8 mouse cellular contexts compared by ENCODE assay signal in genomic region chr1:166379630-166380231, GRCm38 (mm10). TPM values are rescaled to one million over a fixed set of nuclear protein-coding genes. Genes with fewer than 3 reads are reported as not detected.
DNase-seq lines count a peak whose midpoint lies in the region; ATAC-seq and TF ChIP-seq lines count a peak whose summit lies in the region.

No protein-coding gene starts in this region.

- no peaks in the 10 kb centered on the region for H3K9me3 ChIP-seq in embryonic facial prominence, embryonic 14.5 days (ENCODE audit: control insufficient read depth, low read length)
- no peaks in the 10 kb centered on the region for H3K9me3 ChIP-seq in heart, embryonic 11.5 days (replicated peaks; ENCODE audit: control insufficient read depth, low read length)
- no peaks in the 10 kb centered on the region for H3K9me3 ChIP-seq in kidney, embryonic 15.5 days (replicated peaks)
- no peaks in the 10 kb centered on the region for H3K9me3 ChIP-seq in liver, embryonic 12.5 days (replicated peaks)

- peak; percentile 36; the same call in 1 of the 2 replicates for TF ChIP-seq POLR2A in bone marrow, adult 2 months (IDR thresholded peaks at IDR 0.05; ENCODE audit: borderline replicate concordance, control insufficient read depth, low read depth, low read length)
- TF ChIP-seq POLR2A in myocyte (IDR thresholded peaks at IDR 0.05; ENCODE audit: insufficient read length, low read depth), result no peak

- TF ChIP-seq CTCF in bone marrow, adult 2 months (IDR thresholded peaks at IDR 0.05; ENCODE audit: control insufficient read depth, insufficient read depth, low read length), result no peak

- H3K36me3 ChIP-seq in embryonic facial prominence, embryonic 14.5 days (ENCODE audit: control insufficient read depth, insufficient read depth, low read length), result peaks cover 28% of the 10 kb centered on the region
- H3K36me3 ChIP-seq in heart, embryonic 11.5 days (ENCODE audit: control insufficient read depth, insufficient read depth, low read length), result peaks cover 4% of the 10 kb centered on the region; the same call in 1 of the 2 replicates
- H3K36me3 ChIP-seq in kidney, embryonic 15.5 days, result peaks cover 23% of the 10 kb centered on the region
- H3K36me3 ChIP-seq in liver, embryonic 12.5 days, result peaks cover 27% of the 10 kb centered on the region
- no peaks in the 10 kb centered on the region for H3K36me3 ChIP-seq in myocyte (ENCODE audit: control insufficient read depth, insufficient read depth)
- peaks cover 2% of the 10 kb centered on the region for H3K36me3 ChIP-seq in splenic B cell, adult 2 months (ENCODE audit: control insufficient read depth, insufficient read depth, low read length, poor library complexity, severe bottlenecking)

- peak overlapping the region; percentile 95 for H3K9ac ChIP-seq in embryonic facial prominence, embryonic 14.5 days (ENCODE audit: low read depth, low read length)
- H3K9ac ChIP-seq in heart, embryonic 11.5 days (ENCODE audit: low read depth, low read length), result peak overlapping the region; percentile 96
- peak overlapping the region; percentile 99 for H3K9ac ChIP-seq in kidney, embryonic 15.5 days
- H3K9ac ChIP-seq in liver, embryonic 12.5 days, result peak overlapping the region; percentile 97

- peaks cover 28% of the 10 kb centered on the region for H3K79me2 ChIP-seq in myocyte (ENCODE audit: control insufficient read depth, insufficient read depth)

- peak; percentile 88 for DNase-seq in A20 (ENCODE audit: low read depth, low spot score)
- DNase-seq in embryonic facial prominence, embryonic 14.5 days (ENCODE audit: low spot score), result peak; percentile 88
- DNase-seq in splenic B cell, adult 2 months (ENCODE audit: low read depth, low spot score), result peak; percentile 73

- H3K27ac ChIP-seq in bone marrow, adult 2 months (ENCODE audit: control insufficient read depth, insufficient read depth, low read depth, low read length, poor library complexity), result peak overlapping the region; percentile 90
- H3K27ac ChIP-seq in embryonic facial prominence, embryonic 14.5 days (replicated peaks; ENCODE audit: low read depth, low read length), result peak overlapping the region; percentile 88
- H3K27ac ChIP-seq in heart, embryonic 11.5 days (ENCODE audit: low read depth, low read length), result peak overlapping the region; percentile 91
- H3K27ac ChIP-seq in kidney, embryonic 15.5 days, result peak overlapping the region; percentile 93
- H3K27ac ChIP-seq in liver, embryonic 12.5 days, result peak overlapping the region; percentile 86

- peaks cover 2% of the 10 kb centered on the region for H3K4me1 ChIP-seq in bone marrow, adult 2 months (ENCODE audit: control insufficient read depth, insufficient read depth, low read length)
- H3K4me1 ChIP-seq in embryonic facial prominence, embryonic 14.5 days (ENCODE audit: control insufficient read depth, insufficient read depth, low read length), result peaks cover 15% of the 10 kb centered on the region
- peaks cover 9% of the 10 kb centered on the region for H3K4me1 ChIP-seq in heart, embryonic 11.5 days (ENCODE audit: control insufficient read depth, insufficient read depth, low read length)
- peaks cover 25% of the 10 kb centered on the region for H3K4me1 ChIP-seq in kidney, embryonic 15.5 days
- peaks cover 35% of the 10 kb centered on the region for H3K4me1 ChIP-seq in liver, embryonic 12.5 days

- H3K4me3 ChIP-seq in bone marrow, adult 2 months (replicated peaks; ENCODE audit: control insufficient read depth, low read depth, low read length), result peak overlapping the region; percentile 70
- H3K4me3 ChIP-seq in embryonic facial prominence, embryonic 14.5 days (ENCODE audit: low read depth, low read length), result peak overlapping the region; percentile 74
- H3K4me3 ChIP-seq in heart, embryonic 11.5 days (ENCODE audit: low read depth, low read length), result peak overlapping the region; percentile 99
- H3K4me3 ChIP-seq in kidney, embryonic 15.5 days (replicated peaks), result peak overlapping the region; percentile 94
- H3K4me3 ChIP-seq in liver, embryonic 12.5 days, result peak overlapping the region; percentile 92
- H3K4me3 ChIP-seq in myocyte, result peak overlapping the region; percentile 90

- WGBS in bone marrow, adult 2 months, result 2% methylated on average over 41 of the region's 41 CpGs
- under 1% methylated on average over 23 of the region's 41 CpGs for WGBS in embryonic facial prominence, embryonic 14.5 days
- WGBS in heart, embryonic 11.5 days (ENCODE audit: insufficient replicate concordance), result under 1% methylated on average over 35 of the region's 41 CpGs
- under 1% methylated on average over 39 of the region's 41 CpGs for WGBS in kidney, embryonic 15.5 days
- WGBS in liver, embryonic 12.5 days (ENCODE audit: insufficient replicate concordance), result under 1% methylated on average over 41 of the region's 41 CpGs

- H3K4me2 ChIP-seq in embryonic facial prominence, embryonic 14.5 days (ENCODE audit: low read depth, low read length), result peak overlapping the region; percentile 56
- H3K4me2 ChIP-seq in heart, embryonic 11.5 days, result peak overlapping the region; percentile 78
- peak overlapping the region; percentile 76 for H3K4me2 ChIP-seq in kidney, embryonic 15.5 days
- H3K4me2 ChIP-seq in liver, embryonic 12.5 days, result peak overlapping the region; percentile 97
- H3K4me2 ChIP-seq in myocyte (ENCODE audit: low read depth), result peak overlapping the region; percentile 94

- H3K27me3 ChIP-seq in embryonic facial prominence, embryonic 14.5 days (replicated peaks; ENCODE audit: control insufficient read depth, insufficient read depth, low read length), result no peaks in the 10 kb centered on the region
- no peaks in the 10 kb centered on the region for H3K27me3 ChIP-seq in heart, embryonic 11.5 days (ENCODE audit: control insufficient read depth, insufficient read depth, low read length)
- no peaks in the 10 kb centered on the region for H3K27me3 ChIP-seq in kidney, embryonic 15.5 days
- H3K27me3 ChIP-seq in liver, embryonic 12.5 days (replicated peaks), result no peaks in the 10 kb centered on the region
- no peaks in the 10 kb centered on the region for H3K27me3 ChIP-seq in myocyte (ENCODE audit: control insufficient read depth, insufficient read depth, insufficient read length)
- no peaks in the 10 kb centered on the region for H3K27me3 ChIP-seq in splenic B cell, adult 2 months (ENCODE audit: control insufficient read depth, insufficient read depth, low read length, poor library complexity, severe bottlenecking)

- peak; percentile 38 for ATAC-seq in embryonic facial prominence, embryonic 14.5 days (ENCODE audit: low read depth)
- no peak; the same call in none of the 2 replicates for ATAC-seq in heart, embryonic 11.5 days (replicated peaks; ENCODE audit: insufficient number of reproducible peaks, low FRiP score, low TSS enrichment)
- ATAC-seq in kidney, embryonic 15.5 days (replicated peaks; ENCODE audit: low FRiP score), result peak; percentile 46
- peak; percentile 53 for ATAC-seq in liver, embryonic 12.5 days

- H3ac ChIP-seq in myocyte (ENCODE audit: control insufficient read depth, insufficient read length), result peak overlapping the region; percentile 91

TF ChIP-seq in myocyte, 11 proteins besides CTCF, POLR2A, EP300 and RAD21:
- no peak for TF ChIP-seq SRF (IDR thresholded peaks at IDR 0.05; ENCODE audit: control insufficient read depth, insufficient read length, low read depth)
- no peak for TF ChIP-seq MAX (IDR thresholded peaks at IDR 0.05; ENCODE audit: low read depth)
- TF ChIP-seq CEBPB (IDR thresholded peaks at IDR 0.05; ENCODE audit: insufficient read depth, poor library complexity, severe bottlenecking), result no peak
- TF ChIP-seq TCF3 (IDR thresholded peaks at IDR 0.05; ENCODE audit: insufficient read length, low read depth), result no peak
- no peak for TF ChIP-seq MYOG (IDR thresholded peaks at IDR 0.05; ENCODE audit: control insufficient read depth in 1 of 3, insufficient read depth in 1 of 3, insufficient read length in 2 of 3, low read depth in 2 of 3)
- no peak for TF ChIP-seq MYOD1 (IDR thresholded peaks at IDR 0.05; ENCODE audit: control insufficient read depth in 1 of 3, insufficient read length in 2 of 3, low read depth in 2 of 3)
- no peak for TF ChIP-seq USF1 (IDR thresholded peaks at IDR 0.05; ENCODE audit: low read depth)
- TF ChIP-seq E2F4 (IDR thresholded peaks at IDR 0.05; ENCODE audit: insufficient read depth), result no peak
- no peak for TF ChIP-seq REST (IDR thresholded peaks at IDR 0.05; ENCODE audit: insufficient read depth, insufficient read length)
- TF ChIP-seq POLR2AphosphoS2 (IDR thresholded peaks at IDR 0.05; ENCODE audit: insufficient read length, low read depth), result no peak
- no peak for TF ChIP-seq TCF12 (IDR thresholded peaks at IDR 0.05; ENCODE audit: insufficient read depth, poor library complexity, severe bottlenecking)
TF ChIP-seq in myocyte: peak in this region for 0.

RNA-seq across cellular contexts. Expression of gene Tada1, which starts 0.8 kb away (rescaled TPM):
- 12.3 and 18.4 TPM in 2 replicates for polyA plus RNA-seq in bone marrow, adult 2 months (2011; ENCODE audit: insufficient read depth, insufficient read length, low replicate concordance, missing spikeins)
- 50.9 and 57.2 TPM in 2 replicates for polyA plus RNA-seq in embryonic facial prominence, embryonic 14.5 days (2014; fragmentation: Nextera tagmentation; extraction: Ambion mirVana)
- 36.0 and 37.6 TPM in 2 replicates for polyA plus RNA-seq in heart, embryonic 11.5 days (2014; fragmentation: Nextera tagmentation; extraction: Ambion mirVana)
- 57.6 and 58.3 TPM in 2 replicates for polyA plus RNA-seq in kidney, embryonic 15.5 days (2015; fragmentation: Nextera tagmentation; extraction: Ambion mirVana)
- 29.7 and 30.4 TPM in 2 replicates for polyA plus RNA-seq in liver, embryonic 12.5 days (2016; fragmentation: Nextera tagmentation; extraction: Ambion mirVana)
- 11.7 TPM for polyA plus RNA-seq in myocyte (2012; fragmentation: generic; extraction: Trizol)

RNA-seq across cellular contexts. Expression of gene Pogk, which starts 29.9 kb away (rescaled TPM):
- 1.2 and 3.4 TPM in 2 replicates for polyA plus RNA-seq in bone marrow, adult 2 months (2011; ENCODE audit: insufficient read depth, insufficient read length, low replicate concordance, missing spikeins)
- polyA plus RNA-seq in embryonic facial prominence, embryonic 14.5 days (2014; fragmentation: Nextera tagmentation; extraction: Ambion mirVana), result 17.3 and 19.0 TPM in 2 replicates
- polyA plus RNA-seq in heart, embryonic 11.5 days (2014; fragmentation: Nextera tagmentation; extraction: Ambion mirVana), result 13.0 and 15.4 TPM in 2 replicates
- polyA plus RNA-seq in kidney, embryonic 15.5 days (2015; fragmentation: Nextera tagmentation; extraction: Ambion mirVana), result 14.7 and 14.8 TPM in 2 replicates
- 2.8 and 3.2 TPM in 2 replicates for polyA plus RNA-seq in liver, embryonic 12.5 days (2016; fragmentation: Nextera tagmentation; extraction: Ambion mirVana)
- 6.2 TPM for polyA plus RNA-seq in myocyte (2012; fragmentation: generic; extraction: Trizol)
